Mouse (Mus musculus) gastrocnemius, postnatal 10 days (tissue): ENCODE data around the gene Actn2. TPM values are rescaled to one million over a fixed set of nuclear protein-coding genes. Genes with fewer than 3 reads are reported as not detected.

ENCODE experiments used
- DNase-seq: peaks from one replicate; pipeline ENCODE4 v3.0.0; 2021; ENCODE audit warnings: mixed read lengths
- total RNA-seq, 2 experiments: library from RNA; stranded (reverse); gene quantifications; 2 replicates each; pipeline ENCODE4 v1.2.3; 2021

Actn2 gene
- total RNA-seq, 2 experiments from 2014 or later = 1,429 to 1,530 TPM

GRCm38 (mm10) chr13:12317191-12317765, 23.3 kb downstream of the Actn2 start:
- DNase-seq = peak; percentile 31

- DNase-seq = no peak
Measured at GRCm38 (mm10) chr13:12314173-12314572, 26.4 kb downstream of the Actn2 start.

GRCm38 (mm10) chr13:12311930-12312492, 28.5 kb downstream of the Actn2 start:
- DNase-seq = no peak

- no peak for DNase-seq
Measured at GRCm38 (mm10) chr13:12311371-12311770, 29.2 kb downstream of the Actn2 start.

- DNase-seq = no peak
Measured at GRCm38 (mm10) chr13:12309446-12309845, 31.1 kb downstream of the Actn2 start.

- DNase-seq = no peak
Measured at GRCm38 (mm10) chr13:12308878-12309277, 31.7 kb downstream of the Actn2 start.

- no peak for DNase-seq
Measured at GRCm38 (mm10) chr13:12308473-12308872, 32.1 kb downstream of the Actn2 start.

GRCm38 (mm10) chr13:12307286-12307685, 33.3 kb downstream of the Actn2 start:
- DNase-seq = no peak

- DNase-seq = no peak
Measured at GRCm38 (mm10) chr13:12305540-12305939, 35.0 kb downstream of the Actn2 start.

- DNase-seq = no peak
Measured at GRCm38 (mm10) chr13:12304991-12305390, 35.6 kb downstream of the Actn2 start.

- DNase-seq = no peak
Measured at GRCm38 (mm10) chr13:12297777-12298176, 42.8 kb downstream of the Actn2 start.

- no peak for DNase-seq
Measured at GRCm38 (mm10) chr13:12296701-12297100, 43.9 kb downstream of the Actn2 start.

GRCm38 (mm10) chr13:12293810-12294209, 46.8 kb downstream of the Actn2 start:
- DNase-seq = no peak

- DNase-seq = no peak
Measured at GRCm38 (mm10) chr13:12290700-12291099, 49.9 kb downstream of the Actn2 start.

- DNase-seq = no peak
Measured at GRCm38 (mm10) chr13:12284528-12284927, 56.0 kb downstream of the Actn2 start.

- no peak for DNase-seq
Measured at GRCm38 (mm10) chr13:12283826-12284225, 56.7 kb downstream of the Actn2 start.

GRCm38 (mm10) chr13:12274721-12275120, 65.8 kb downstream of the Actn2 start:
- DNase-seq = no peak

GRCm38 (mm10) chr13:12274220-12274619, 66.3 kb downstream of the Actn2 start:
- no peak for DNase-seq

- no peak for DNase-seq
Measured at GRCm38 (mm10) chr13:12272953-12273352, 67.6 kb downstream of the Actn2 start.

GRCm38 (mm10) chr13:12267971-12268370, 72.6 kb downstream of the Actn2 start:
- no peak for DNase-seq

- DNase-seq = no peak
Measured at GRCm38 (mm10) chr13:12267097-12267496, 73.5 kb downstream of the Actn2 start.

- no peak for DNase-seq
Measured at GRCm38 (mm10) chr13:12263996-12264395, 76.6 kb downstream of the Actn2 start.

- no peak for DNase-seq
Measured at GRCm38 (mm10) chr13:12261505-12261904, 79.1 kb downstream of the Actn2 start.
